In genomic region chr3:150236946-150237600, GRCm38 (mm10) we compare ENCODE assay signal across 19 mouse cellular contexts.
DNase-seq lines count a peak whose midpoint lies in the region; ATAC-seq and TF ChIP-seq lines count a peak whose summit lies in the region.
"Had no signal": no experiment of that assay in that cellular context is flagged by ENCODE, and none has a peak within 500 bp of the region (broad histone marks: within the 10 kb centered on the region; RNA-seq: fewer than 3 reads in every experiment).

No protein-coding gene starts in this region.

- peak; percentile 22 for DNase-seq in forebrain, embryonic 14.5 days (ENCODE audit: low spot score)
- DNase-seq in layer of hippocampus, postnatal 10 days (ENCODE audit: low spot score in 2 of 2): peak; percentile 4 to 12
- DNase-seq in layer of hippocampus, adult 2 months (ENCODE audit: low spot score in 2 of 2): no peak
- peak; percentile 24 for DNase-seq in midbrain, embryonic 14.5 days
- DNase-seq in NIH3T3 (ENCODE audit: low read depth): peak; percentile 58
- DNase-seq in urinary bladder, adult 2 months (ENCODE audit: low spot score): no peak
- DNase-seq: adrenal gland, postnatal 10 days; cerebellum, adult 18-20 months; cerebellum, adult 9-11 months; gastrocnemius, postnatal 10 days; heart, adult 18-20 months; heart, postnatal 10 days; heart, postnatal 4 days had no signal

- H3K27me3 ChIP-seq in forebrain, embryonic 14.5 days (replicated peaks; ENCODE audit: control insufficient read depth, insufficient read depth, low read length): no peaks in the 10 kb centered on the region
- H3K27me3 ChIP-seq in forebrain, embryonic 16.5 days (replicated peaks; ENCODE audit: control insufficient read depth, insufficient read depth, low read length): no peaks in the 10 kb centered on the region
- no peaks in the 10 kb centered on the region for H3K27me3 ChIP-seq in midbrain, embryonic 14.5 days (ENCODE audit: control insufficient read depth, insufficient read depth, low read length)
- H3K27me3 ChIP-seq in midbrain, embryonic 16.5 days (ENCODE audit: control insufficient read depth, insufficient read depth, low read depth, low read length): no peaks in the 10 kb centered on the region
- H3K27me3 ChIP-seq: forebrain, embryonic 12.5 days; hindbrain, embryonic 13.5 days; intestine, embryonic 15.5 days had no signal

- H3K4me2 ChIP-seq in forebrain, embryonic 14.5 days (ENCODE audit: low read length): no peak overlapping the region
- no peak overlapping the region for H3K4me2 ChIP-seq in forebrain, embryonic 16.5 days (ENCODE audit: low read length)
- H3K4me2 ChIP-seq in midbrain, embryonic 14.5 days (ENCODE audit: low read length): no peak overlapping the region
- no peak overlapping the region for H3K4me2 ChIP-seq in midbrain, embryonic 16.5 days (ENCODE audit: low read length)
- H3K4me2 ChIP-seq: forebrain, embryonic 12.5 days; hindbrain, embryonic 13.5 days; intestine, embryonic 15.5 days had no signal

- H3K9ac ChIP-seq in forebrain, embryonic 14.5 days (ENCODE audit: low read length): no peak overlapping the region
- H3K9ac ChIP-seq in forebrain, embryonic 16.5 days (replicated peaks; ENCODE audit: low read depth, low read length): no peak overlapping the region
- no peak overlapping the region for H3K9ac ChIP-seq in midbrain, embryonic 14.5 days (replicated peaks; ENCODE audit: low read length)
- no peak overlapping the region for H3K9ac ChIP-seq in midbrain, embryonic 16.5 days (ENCODE audit: low read depth, low read length)
- H3K9ac ChIP-seq: forebrain, embryonic 12.5 days; hindbrain, embryonic 13.5 days; intestine, embryonic 15.5 days had no signal

- H3K9me3 ChIP-seq in forebrain, embryonic 14.5 days (replicated peaks; ENCODE audit: control insufficient read depth, low read length): no peaks in the 10 kb centered on the region
- no peaks in the 10 kb centered on the region for H3K9me3 ChIP-seq in forebrain, embryonic 16.5 days (ENCODE audit: control insufficient read depth, low read length)
- H3K9me3 ChIP-seq in midbrain, embryonic 14.5 days (ENCODE audit: control insufficient read depth, low read length): no peaks in the 10 kb centered on the region
- H3K9me3 ChIP-seq in midbrain, embryonic 16.5 days (replicated peaks; ENCODE audit: control insufficient read depth, low read length, poor library complexity, severe bottlenecking): 0 out of 2 replicates have a peak, but pooled peaks cover 2% of the 10 kb centered on the region
- H3K9me3 ChIP-seq: forebrain, embryonic 12.5 days; heart, embryonic 10.5 days; intestine, embryonic 15.5 days had no signal

- H3K36me3 ChIP-seq in forebrain, embryonic 14.5 days (ENCODE audit: control insufficient read depth, insufficient read depth, low read length): no peaks in the 10 kb centered on the region
- no peaks in the 10 kb centered on the region for H3K36me3 ChIP-seq in forebrain, embryonic 16.5 days (ENCODE audit: control insufficient read depth, insufficient read depth)
- no peaks in the 10 kb centered on the region for H3K36me3 ChIP-seq in midbrain, embryonic 14.5 days (ENCODE audit: control insufficient read depth, insufficient read depth, low read length)
- no peaks in the 10 kb centered on the region for H3K36me3 ChIP-seq in midbrain, embryonic 16.5 days (ENCODE audit: control insufficient read depth, insufficient read depth, low read length)
- H3K36me3 ChIP-seq: forebrain, embryonic 12.5 days; heart, embryonic 10.5 days; hindbrain, embryonic 13.5 days; intestine, embryonic 15.5 days had no signal

- TF ChIP-seq CTCF in layer of hippocampus, adult 2 months (conservative IDR thresholded peaks at IDR 0.05): no peak

- no peak for ATAC-seq in forebrain, embryonic 14.5 days
- no peak for ATAC-seq in forebrain, embryonic 16.5 days
- ATAC-seq in midbrain, embryonic 14.5 days (ENCODE audit: low FRiP score, low TSS enrichment): no peak
- ATAC-seq in midbrain, embryonic 16.5 days: no peak
- ATAC-seq: intestine, embryonic 15.5 days had no signal

- H3K27ac ChIP-seq in forebrain, embryonic 14.5 days (ENCODE audit: low read depth, low read length): no peak overlapping the region
- H3K27ac ChIP-seq in forebrain, embryonic 16.5 days (ENCODE audit: low read length): no peak overlapping the region
- no peak overlapping the region for H3K27ac ChIP-seq in layer of hippocampus, adult 2 months
- no peak overlapping the region for H3K27ac ChIP-seq in midbrain, embryonic 14.5 days (replicated peaks; ENCODE audit: low read depth, low read length)
- H3K27ac ChIP-seq in midbrain, embryonic 16.5 days (ENCODE audit: low read length): no peak overlapping the region
- H3K27ac ChIP-seq: forebrain, embryonic 12.5 days; heart, embryonic 10.5 days; hindbrain, embryonic 13.5 days; intestine, embryonic 15.5 days had no signal

- H3K4me3 ChIP-seq in forebrain, embryonic 14.5 days (ENCODE audit: low read depth, low read length): no peak overlapping the region
- no peak overlapping the region for H3K4me3 ChIP-seq in forebrain, embryonic 16.5 days (replicated peaks; ENCODE audit: low read length)
- no peak overlapping the region for H3K4me3 ChIP-seq in layer of hippocampus, adult 2 months
- H3K4me3 ChIP-seq in midbrain, embryonic 14.5 days (replicated peaks; ENCODE audit: low read depth, low read length): no peak overlapping the region
- no peak overlapping the region for H3K4me3 ChIP-seq in midbrain, embryonic 16.5 days (ENCODE audit: low read depth, low read length)
- H3K4me3 ChIP-seq: forebrain, embryonic 12.5 days; heart, embryonic 10.5 days; hindbrain, embryonic 13.5 days; intestine, embryonic 15.5 days had no signal

- H3K4me1 ChIP-seq in forebrain, embryonic 14.5 days (ENCODE audit: control insufficient read depth, insufficient read depth, low read length): no peaks in the 10 kb centered on the region
- peaks cover 3% of the 10 kb centered on the region; the same call in 1 of the 2 replicates for H3K4me1 ChIP-seq in forebrain, embryonic 16.5 days (replicated peaks; ENCODE audit: control insufficient read depth, insufficient read depth, low read length)
- H3K4me1 ChIP-seq in midbrain, embryonic 14.5 days (ENCODE audit: control insufficient read depth, insufficient read depth, low read length): no peaks in the 10 kb centered on the region
- H3K4me1 ChIP-seq in midbrain, embryonic 16.5 days (ENCODE audit: control insufficient read depth, insufficient read depth, low read length): no peaks in the 10 kb centered on the region
- H3K4me1 ChIP-seq: forebrain, embryonic 12.5 days; heart, embryonic 10.5 days; hindbrain, embryonic 13.5 days; intestine, embryonic 15.5 days had no signal

- WGBS in forebrain, embryonic 14.5 days: 79% methylated on average over 7 of the region's 7 CpGs
- 72% methylated on average over 7 of the region's 7 CpGs for WGBS in forebrain, embryonic 16.5 days
- WGBS in midbrain, embryonic 14.5 days: 80% methylated on average over 7 of the region's 7 CpGs
- 76% methylated on average over 7 of the region's 7 CpGs for WGBS in midbrain, embryonic 16.5 days

Comparison
In these comparisons a context has a peak if more than half of its experiments do, and no peak if none do; other contexts are left out.
1. DNase-seq: peak in forebrain, embryonic 14.5 days (single experiment), layer of hippocampus, postnatal 10 days (2 of 2), midbrain, embryonic 14.5 days (single experiment) and NIH3T3 (single experiment); none in layer of hippocampus, adult 2 months (0 of 2) and urinary bladder, adult 2 months (single experiment).